Mouse (Mus musculus) megakaryocyte, embryonic 14.5 days (primary cell): ENCODE data around the gene Fam20b. TPM values are rescaled to one million over a fixed set of nuclear protein-coding genes. Genes with fewer than 3 reads are reported as not detected.
A peak's percentile ranks its signal among the peaks of the same experiment; 100 is the strongest.
"Not testable (repeated sequence)": the region's sequence is repeated elsewhere in the genome, so short reads cannot be mapped to it uniquely, and the experiment has no call there.

Source experiments
- H3K27me3 ChIP-seq: replicated peaks from 2 replicates; pipeline ENCODE3; 2012; ENCODE audit warnings: inconsistent platforms
- H3K36me3 ChIP-seq: replicated peaks from 2 replicates; pipeline ENCODE3; 2012; ENCODE audit warnings: low read length, inconsistent platforms, mixed read lengths
- H3K4me1 ChIP-seq: 2 replicates; pipeline ENCODE4 v1.6.1; 2012; ENCODE audit warnings: inconsistent platforms
- H3K4me3 ChIP-seq: replicated peaks from 2 replicates; pipeline ENCODE3; 2012; ENCODE audit warnings: moderate library complexity, mild to moderate bottlenecking, inconsistent platforms
- H3K9me3 ChIP-seq: 2 replicates; pipeline ENCODE4 v1.6.1; 2012; ENCODE audit warnings: inconsistent platforms
- FLI1 ChIP-seq: IDR thresholded peaks from 2 replicates; pipeline ENCODE4 v1.6.1; 2012; ENCODE audit warnings: low read length, inconsistent platforms, mixed read lengths
- GATA1 ChIP-seq: IDR thresholded peaks from 3 replicates; pipeline ENCODE4 v1.6.1; 2012; ENCODE audit warnings: mixed read lengths, low read length, inconsistent platforms, borderline replicate concordance
- polyA plus RNA-seq: library from polyadenylated mRNA; stranded (reverse); fragments of >175 nt; gene quantifications from 2 replicates; pipeline ENCODE4 v1.2.3, GENCODE M21; 2012; ENCODE audit warnings: low replicate concordance; ENCODE audit not compliant: insufficient read depth

Gene Fam20b
- polyA plus RNA-seq, 1 experiment: 6.0 TPM

DNA sequence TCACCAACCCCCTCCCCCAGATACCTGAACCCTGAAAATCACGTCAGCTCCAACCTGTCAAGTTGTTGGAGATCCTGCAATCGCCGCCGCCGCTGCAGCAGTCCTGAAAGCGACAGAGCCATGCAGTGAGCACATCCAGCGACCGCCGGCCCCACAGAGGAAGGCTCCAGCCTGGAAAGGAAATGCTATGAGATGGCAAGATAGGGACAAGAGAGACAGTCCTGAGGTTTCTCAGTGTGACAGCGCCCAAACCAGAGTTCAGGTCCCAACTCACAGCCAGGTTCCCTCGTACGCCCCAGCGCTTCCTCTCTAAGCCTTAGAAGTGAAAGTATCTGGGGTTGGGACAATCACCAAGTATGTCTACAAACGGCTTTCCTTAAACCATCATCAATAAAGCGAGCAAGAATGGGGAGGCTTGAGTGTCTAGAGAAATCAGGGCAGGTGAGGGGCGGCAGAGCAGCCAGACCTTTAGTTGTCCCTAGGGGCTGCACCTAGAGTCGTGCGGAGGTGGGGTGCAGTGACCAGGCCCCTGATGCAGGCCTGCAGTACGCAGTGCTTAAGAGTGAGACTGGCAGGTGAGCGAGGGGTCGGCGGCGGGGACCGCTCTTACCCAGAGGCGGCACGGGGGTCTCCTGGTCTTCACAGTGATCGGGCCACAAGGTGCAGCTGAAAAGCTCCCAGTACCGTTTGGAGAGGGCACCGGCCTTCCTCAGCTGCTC lies 45.3 kb downstream of the Fam20b start:
- no peaks in the 10 kb centered on the region for H3K27me3 ChIP-seq
- TF ChIP-seq FLI1 (no peak), GATA1 (no peak; the same call in 2 of the 3 replicates)

DNA sequence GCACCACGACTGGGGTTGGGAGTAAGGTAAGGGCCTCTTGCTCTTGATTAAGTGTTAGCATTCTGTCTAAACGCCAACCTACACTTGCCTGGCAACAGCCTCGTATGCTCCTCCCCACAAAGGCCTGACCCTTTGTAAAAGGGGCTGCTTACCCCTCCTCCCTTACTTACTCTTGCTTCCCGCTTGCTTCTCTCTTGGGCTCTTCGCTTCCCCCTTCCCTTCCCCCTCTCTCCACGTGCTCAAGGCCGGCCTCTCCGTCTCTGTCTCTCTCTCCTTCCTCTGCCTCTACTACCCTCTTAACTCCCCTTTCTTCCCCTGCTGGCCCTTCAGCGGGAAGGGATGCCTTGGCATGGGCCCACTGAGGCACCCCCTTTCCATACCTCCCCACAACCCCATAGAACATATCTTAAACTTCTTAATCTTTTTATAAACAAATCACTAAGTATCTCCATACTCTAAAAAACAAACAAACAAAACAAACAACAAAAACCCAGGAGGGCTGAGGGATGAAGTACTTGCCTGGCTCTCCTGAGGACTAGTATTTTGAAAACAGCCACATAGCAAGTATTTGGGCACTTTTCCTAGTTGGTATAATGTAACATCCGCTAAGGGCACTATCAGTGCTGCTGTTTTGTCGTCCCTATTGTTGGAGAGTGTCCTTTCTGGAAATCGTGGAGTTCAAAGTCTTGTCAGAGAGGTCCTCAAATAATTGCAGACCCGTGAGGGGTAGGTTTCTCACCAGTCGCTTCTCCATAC lies 46.0 kb downstream of the Fam20b start:
- H3K36me3 ChIP-seq: peaks cover 25% of the 10 kb centered on the region
- no peak for TF ChIP-seq GATA1
- TF ChIP-seq FLI1: no peak
- H3K27me3 ChIP-seq: no peaks in the 10 kb centered on the region
- H3K9me3 ChIP-seq: no peaks in the 10 kb centered on the region
- H3K4me3 ChIP-seq: peak overlapping the region; percentile 97
- H3K4me1 ChIP-seq: peaks cover 46% of the 10 kb centered on the region

More for the DNA sequence above, 45.3 kb downstream of the Fam20b start:
- H3K4me3 ChIP-seq: peak overlapping the region; percentile 97
- H3K9me3 ChIP-seq: no peaks in the 10 kb centered on the region
- peaks cover 40% of the 10 kb centered on the region for H3K4me1 ChIP-seq
- peaks cover 26% of the 10 kb centered on the region for H3K36me3 ChIP-seq

DNA sequence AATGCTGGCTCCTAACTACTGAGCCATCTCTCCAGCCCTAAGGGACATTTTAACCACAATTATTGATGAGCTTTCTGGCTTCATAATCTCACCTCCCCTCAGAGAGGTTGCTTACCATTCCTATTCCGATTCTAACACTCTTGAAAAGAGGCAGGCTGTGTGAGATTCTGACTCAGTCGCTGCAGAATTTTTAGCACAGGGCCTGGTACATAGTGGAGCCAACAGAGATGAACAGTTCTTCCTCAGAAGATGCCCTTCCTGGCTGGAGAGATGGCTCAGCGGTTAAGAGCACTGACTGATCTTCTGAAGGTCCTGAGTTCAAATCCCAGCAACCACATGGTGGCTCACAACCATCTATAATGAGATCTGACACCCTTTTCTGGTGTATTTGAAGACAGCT lies 47.0 kb downstream of the Fam20b start:
- no peak overlapping the region for H3K4me3 ChIP-seq
- peaks cover 27% of the 10 kb centered on the region for H3K36me3 ChIP-seq
- H3K9me3 ChIP-seq: no peaks in the 10 kb centered on the region
- no peaks in the 10 kb centered on the region for H3K27me3 ChIP-seq
- no peak for TF ChIP-seq FLI1
- no peak for TF ChIP-seq GATA1
- peaks cover 56% of the 10 kb centered on the region for H3K4me1 ChIP-seq

DNA sequence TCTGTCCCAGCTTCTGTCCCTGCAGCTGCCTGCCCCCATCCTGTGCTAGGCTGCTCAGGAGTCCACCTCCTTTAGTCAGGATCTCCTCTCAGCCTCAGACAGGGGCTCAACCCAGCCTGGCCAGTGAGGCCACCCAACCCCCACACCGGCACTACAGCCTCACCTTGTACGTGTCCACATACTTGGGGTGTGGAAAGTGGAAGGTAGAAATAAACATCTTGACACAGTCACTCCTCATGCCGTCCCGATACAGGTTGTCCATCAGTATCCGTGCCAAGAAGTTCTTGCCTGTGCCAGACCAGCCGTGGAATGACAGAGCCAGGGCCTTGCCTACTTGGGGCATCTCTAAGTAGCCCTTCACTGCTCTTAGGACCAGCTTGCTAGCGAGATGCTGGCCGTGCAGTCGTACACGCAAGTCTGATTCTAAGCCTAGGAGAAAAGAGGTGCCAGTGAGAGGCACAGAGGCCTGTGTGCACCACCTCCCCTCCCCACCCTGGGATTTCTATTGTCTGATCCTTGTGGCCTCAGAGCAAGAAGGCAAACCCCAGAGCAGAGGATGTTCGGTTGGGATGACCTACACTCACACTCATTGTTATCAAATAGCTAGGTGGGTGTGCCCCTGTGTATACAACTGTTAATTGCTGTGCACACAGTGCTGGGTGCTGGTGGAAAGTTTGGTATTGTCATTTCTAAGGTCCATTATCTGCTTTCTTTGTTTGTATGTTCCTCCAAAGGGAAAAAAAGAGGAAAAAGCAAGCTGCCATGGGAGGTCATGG lies 49.5 kb downstream of the Fam20b start:
- Histone ChIP-seq H3K9me3 (no peaks in the 10 kb centered on the region), H3K4me3 (no peak overlapping the region), H3K27me3 (no peaks in the 10 kb centered on the region), H3K4me1 (peaks cover 62% of the 10 kb centered on the region), H3K36me3 (peaks cover 31% of the 10 kb centered on the region)
- no peak for TF ChIP-seq GATA1
- no peak for TF ChIP-seq FLI1

DNA sequence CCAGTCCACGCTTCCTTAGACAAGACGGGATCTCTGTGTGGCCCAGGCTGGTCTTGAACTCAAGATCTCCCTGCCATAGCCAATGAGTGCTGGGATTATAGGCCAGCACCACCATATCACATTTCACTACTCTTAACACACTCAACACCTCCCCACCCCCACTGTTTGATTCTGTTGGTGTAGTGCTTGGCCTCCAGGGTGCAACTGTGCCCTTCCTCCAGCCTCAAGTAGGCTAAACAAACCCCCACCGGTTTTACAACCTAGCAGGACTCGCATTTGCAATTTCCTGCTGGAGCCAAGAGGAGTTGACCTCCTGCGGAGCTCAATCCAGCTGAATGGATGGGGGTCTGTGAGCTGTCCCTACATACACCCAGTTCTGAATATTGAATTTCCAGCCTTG lies 50.3 kb downstream of the Fam20b start:
- Histone ChIP-seq H3K9me3 (no peaks in the 10 kb centered on the region), H3K4me1 (peaks cover 54% of the 10 kb centered on the region), H3K4me3 (no peak overlapping the region), H3K27me3 (no peaks in the 10 kb centered on the region), H3K36me3 (peaks cover 31% of the 10 kb centered on the region)
- TF ChIP-seq GATA1: no peak
- no peak for TF ChIP-seq FLI1

DNA sequence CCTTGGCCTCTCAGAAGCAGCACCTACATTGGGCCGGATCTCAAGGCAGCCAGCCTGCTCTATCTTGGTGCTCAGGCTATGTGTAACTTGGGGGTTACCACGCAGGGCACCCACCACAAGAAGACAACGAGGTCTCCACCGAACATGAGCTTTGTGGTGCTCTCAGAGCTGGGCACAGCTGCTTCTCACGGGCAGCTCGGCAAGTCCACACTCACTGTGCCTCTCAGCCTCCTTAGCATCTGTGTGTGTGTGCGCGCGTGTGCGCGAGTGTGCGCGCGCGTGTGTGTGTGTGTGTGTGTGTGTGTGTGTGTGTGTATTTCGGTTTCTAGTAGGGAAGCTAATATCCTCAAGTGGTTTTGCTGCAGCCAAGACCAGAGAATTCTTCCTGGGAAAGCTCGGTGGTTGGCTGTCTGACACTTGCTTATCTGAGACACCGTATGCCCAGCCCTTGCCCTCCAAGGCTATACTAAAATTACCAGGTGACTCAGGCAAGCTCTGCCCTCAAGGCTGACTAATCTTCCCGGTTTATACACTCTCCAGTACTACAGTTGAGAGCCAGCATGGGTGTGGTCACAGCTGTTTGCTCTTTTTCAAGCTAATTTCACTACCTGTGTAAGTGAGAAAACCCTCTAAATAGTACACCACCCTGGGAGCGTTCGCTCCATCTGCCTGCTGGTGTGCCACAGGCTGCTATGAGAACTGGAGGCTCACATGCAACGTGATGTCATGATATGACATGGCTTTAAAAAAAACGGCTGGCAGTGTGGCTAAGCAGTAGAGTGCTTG lies 51.6 kb downstream of the Fam20b start:
- H3K4me1 ChIP-seq: peaks cover 42% of the 10 kb centered on the region
- no peaks in the 10 kb centered on the region for H3K9me3 ChIP-seq
- peaks cover 35% of the 10 kb centered on the region for H3K36me3 ChIP-seq
- no peaks in the 10 kb centered on the region for H3K27me3 ChIP-seq
- peak overlapping the region; percentile 72 for H3K4me3 ChIP-seq
- TF ChIP-seq GATA1: no peak
- TF ChIP-seq FLI1: no peak

DNA sequence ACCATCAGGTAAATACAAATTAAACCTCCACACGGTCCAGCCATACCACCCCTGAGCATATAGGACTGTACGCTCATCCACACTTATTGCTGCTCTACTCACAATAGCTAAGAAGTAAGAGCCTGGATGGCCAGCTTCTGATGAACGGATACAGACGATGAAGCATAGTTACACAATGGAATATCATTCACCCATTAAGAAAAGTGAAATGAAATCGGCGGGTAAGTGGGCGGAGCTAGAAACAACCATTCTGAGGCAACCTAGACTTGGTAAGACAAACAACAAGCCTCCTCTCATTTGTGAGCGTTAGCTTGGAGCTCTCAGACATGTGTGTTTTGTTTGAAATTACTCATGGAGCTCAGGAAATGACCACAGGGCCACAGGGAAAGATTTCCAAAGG lies 53.1 kb downstream of the Fam20b start:
- H3K4me1 ChIP-seq: peaks cover 41% of the 10 kb centered on the region
- no peaks in the 10 kb centered on the region for H3K9me3 ChIP-seq
- H3K27me3 ChIP-seq: no peaks in the 10 kb centered on the region
- no peak for TF ChIP-seq GATA1
- TF ChIP-seq FLI1: no peak
- peaks cover 36% of the 10 kb centered on the region for H3K36me3 ChIP-seq
- H3K4me3 ChIP-seq: no peak overlapping the region

DNA sequence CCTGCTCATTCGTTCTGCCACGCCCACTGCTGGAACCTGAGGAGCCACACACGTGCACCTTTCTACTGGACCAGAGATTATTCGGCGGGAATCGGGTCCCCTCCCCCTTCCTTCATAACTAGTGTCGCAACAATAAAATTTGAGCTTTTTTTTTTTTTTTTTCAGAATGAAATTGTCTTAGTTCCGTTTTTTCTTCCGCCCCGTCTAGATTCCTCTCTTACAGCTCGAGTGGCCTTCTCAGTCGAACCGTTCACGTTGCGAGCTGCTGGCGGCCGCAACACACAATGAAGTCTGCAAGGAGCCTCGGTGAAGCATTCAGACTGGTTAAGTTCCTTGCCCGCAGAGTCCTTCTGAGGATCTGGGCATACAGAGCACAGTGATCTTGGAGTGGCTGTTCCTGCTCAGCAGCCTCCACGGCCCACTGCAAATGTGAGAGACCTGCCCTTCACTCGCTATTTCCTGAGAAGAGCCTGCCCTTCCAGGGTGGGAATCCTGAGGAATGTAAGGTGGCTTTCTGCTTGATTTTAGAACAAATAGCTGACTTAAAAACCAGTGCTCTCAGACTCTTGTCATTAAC lies 58.1 kb downstream of the Fam20b start:
- not testable (repeated sequence) for H3K4me1 ChIP-seq, H3K27me3 ChIP-seq, H3K9me3 ChIP-seq
- Histone ChIP-seq H3K4me3 (peak overlapping the region; percentile 17), H3K36me3 (peaks cover 54% of the 10 kb centered on the region)
